Mouse (Mus musculus): ENCODE results near the gene Tmem253. TPM values are rescaled to one million over a fixed set of nuclear protein-coding genes. Genes with fewer than 3 reads are reported as not detected.

The Tmem253 gene
- polyA plus RNA-seq, 1 experiment from 2014 or later = 0.61 TPM

DNA sequence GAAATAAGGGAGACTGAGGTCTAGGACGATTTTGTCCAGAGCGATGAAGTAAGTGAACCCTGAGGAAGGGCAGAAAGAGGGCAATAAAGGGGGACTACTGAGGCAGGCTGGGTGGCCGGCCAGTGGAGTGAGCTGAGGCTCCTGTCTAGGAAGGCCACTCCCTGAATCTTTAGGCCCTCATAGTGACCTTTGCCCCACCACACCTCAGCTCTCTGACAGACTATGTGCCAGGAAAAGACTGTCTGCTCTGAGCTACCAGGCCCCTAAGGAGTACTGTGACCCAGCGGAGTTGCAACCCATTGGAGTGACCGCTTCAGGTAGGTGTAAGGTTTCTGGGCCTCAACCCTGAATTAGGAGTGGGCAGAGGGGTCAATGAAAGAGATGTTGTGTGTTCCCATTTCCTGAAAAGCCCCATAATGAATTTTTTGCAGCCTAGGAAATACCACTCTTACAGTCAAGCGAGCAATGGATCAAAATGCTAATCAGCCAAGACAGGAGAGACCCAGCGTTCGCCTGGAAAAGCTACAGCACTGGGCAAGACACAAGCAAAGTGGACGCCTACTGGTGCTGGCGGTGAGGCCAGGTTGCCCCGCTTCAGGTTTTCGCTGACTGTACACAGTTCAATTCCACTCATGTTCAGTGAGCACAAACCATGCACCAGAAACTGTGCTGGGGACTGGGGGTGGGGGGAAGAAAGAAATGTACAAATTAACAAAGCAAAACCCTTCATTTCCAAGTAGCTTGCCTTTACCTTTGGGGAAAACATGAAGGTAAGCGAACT is 1.4 kb downstream of the Tmem253 start:
- ATAC-seq (ENCODE audit: insufficient read depth, low FRiP score, low TSS enrichment) = no peak
- Histone ChIP-seq H3K4me1 (ENCODE audit: control insufficient read depth, insufficient read depth, low read length) (peaks cover 43% of the 10 kb centered on the region), H3K4me2 (ENCODE audit: low read depth) (no peak overlapping the region), H3K27me3 (ENCODE audit: control insufficient read depth, insufficient read depth, low read length) (no peaks in the 10 kb centered on the region), H3K27ac (ENCODE audit: low read depth, low read length) (peak overlapping the region; percentile 24), H3K36me3 (ENCODE audit: control insufficient read depth, insufficient read depth, low read length) (no peaks in the 10 kb centered on the region), H3K4me3 (ENCODE audit: low read depth, low read length) (no peak overlapping the region), H3K9me3 (ENCODE audit: control insufficient read depth, low read length) (no peaks in the 10 kb centered on the region), H3K9ac (ENCODE audit: low read length) (no peak overlapping the region)
- 71% methylated on average over 13 of the region's 13 CpGs for WGBS
- DNase-seq (ENCODE audit: low spot score) = no peak

DNA sequence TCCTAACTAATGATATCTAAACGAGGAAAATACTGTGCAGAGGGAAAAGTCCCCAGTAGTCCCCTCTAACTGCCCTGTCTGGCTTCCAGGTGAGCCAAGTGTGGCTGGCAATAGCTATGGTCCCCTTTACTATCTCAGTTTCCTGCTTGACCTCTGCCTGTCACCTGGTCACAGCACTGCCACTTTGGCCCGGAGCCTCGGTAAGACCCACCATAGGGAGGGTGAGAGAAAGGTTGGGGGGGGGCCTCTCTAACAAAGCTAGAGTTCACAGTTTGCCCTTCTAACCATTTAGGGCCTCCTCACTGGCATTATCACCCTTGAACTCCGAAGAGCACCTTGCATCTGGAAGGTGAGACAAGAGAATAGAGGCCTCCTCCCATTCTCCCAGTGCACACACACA is 2.2 kb downstream of the Tmem253 start:
- 88% methylated on average over 4 of the region's 4 CpGs for WGBS
- Histone ChIP-seq H3K4me1 (ENCODE audit: control insufficient read depth, insufficient read depth, low read length) (peaks cover 38% of the 10 kb centered on the region), H3K27me3 (ENCODE audit: control insufficient read depth, insufficient read depth, low read length) (no peaks in the 10 kb centered on the region), H3K9me3 (ENCODE audit: control insufficient read depth, low read length) (no peaks in the 10 kb centered on the region), H3K9ac (ENCODE audit: low read length) (no peak overlapping the region), H3K36me3 (ENCODE audit: control insufficient read depth, insufficient read depth, low read length) (no peaks in the 10 kb centered on the region), H3K27ac (ENCODE audit: low read depth, low read length) (no peak overlapping the region), H3K4me2 (ENCODE audit: low read depth) (no peak overlapping the region), H3K4me3 (ENCODE audit: low read depth, low read length) (no peak overlapping the region)
- no peak for ATAC-seq (ENCODE audit: insufficient read depth, low FRiP score, low TSS enrichment)
- DNase-seq (ENCODE audit: low spot score) = no peak

DNA sequence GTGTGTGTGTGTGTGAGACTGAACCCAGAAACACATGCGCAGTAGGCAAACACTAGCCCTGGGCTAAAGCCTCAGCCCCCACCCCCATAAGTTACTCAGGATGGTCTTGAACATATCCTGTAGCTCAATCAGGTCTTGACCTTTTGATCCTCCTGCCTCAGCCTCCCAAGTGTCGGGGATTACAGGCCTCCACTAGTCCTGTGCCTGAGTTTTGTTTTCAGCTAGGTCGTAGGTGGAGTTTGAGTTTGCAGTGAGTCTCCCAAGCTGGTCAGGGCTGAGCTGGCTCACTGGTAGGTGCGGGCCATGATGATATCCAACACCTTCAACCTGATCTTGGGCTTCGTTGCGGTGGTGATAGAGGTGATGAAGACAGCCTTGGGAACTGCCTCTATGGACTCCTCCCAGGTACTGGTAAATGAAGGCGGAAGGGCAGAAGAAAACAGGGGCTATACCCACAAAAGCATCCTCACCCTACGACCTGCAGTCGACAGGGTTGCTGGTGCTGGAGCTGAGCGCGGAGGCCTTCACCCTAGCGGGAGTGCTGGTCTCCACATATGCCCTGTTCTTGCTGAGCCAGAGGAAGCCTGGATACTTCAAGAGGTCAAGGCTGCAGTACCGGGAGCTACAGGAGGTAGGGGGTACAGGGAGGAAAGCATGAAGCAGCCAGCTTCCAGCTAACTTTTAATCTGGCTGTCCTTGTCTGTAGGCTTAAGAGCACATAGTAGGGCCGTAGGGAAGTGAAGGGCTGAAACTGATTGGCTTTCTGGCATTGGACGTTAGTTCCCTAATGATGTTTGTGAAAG is 3.0 kb downstream of the Tmem253 start:
- Histone ChIP-seq H3K36me3 (ENCODE audit: control insufficient read depth, insufficient read depth, low read length) (no peaks in the 10 kb centered on the region), H3K9ac (ENCODE audit: low read length) (peak overlapping the region; percentile 73; the same call in 1 of the 2 replicates), H3K9me3 (ENCODE audit: control insufficient read depth, low read length) (no peaks in the 10 kb centered on the region), H3K4me1 (ENCODE audit: control insufficient read depth, insufficient read depth, low read length) (peaks cover 40% of the 10 kb centered on the region), H3K4me3 (ENCODE audit: low read depth, low read length) (peak overlapping the region; percentile 47), H3K4me2 (ENCODE audit: low read depth) (peak overlapping the region; percentile 73), H3K27me3 (ENCODE audit: control insufficient read depth, insufficient read depth, low read length) (no peaks in the 10 kb centered on the region), H3K27ac (ENCODE audit: low read depth, low read length) (no peak overlapping the region)
- 92% methylated on average over 15 of the region's 15 CpGs for WGBS
- no peak for DNase-seq (ENCODE audit: low spot score)
- no peak for ATAC-seq (ENCODE audit: insufficient read depth, low FRiP score, low TSS enrichment)

DNA sequence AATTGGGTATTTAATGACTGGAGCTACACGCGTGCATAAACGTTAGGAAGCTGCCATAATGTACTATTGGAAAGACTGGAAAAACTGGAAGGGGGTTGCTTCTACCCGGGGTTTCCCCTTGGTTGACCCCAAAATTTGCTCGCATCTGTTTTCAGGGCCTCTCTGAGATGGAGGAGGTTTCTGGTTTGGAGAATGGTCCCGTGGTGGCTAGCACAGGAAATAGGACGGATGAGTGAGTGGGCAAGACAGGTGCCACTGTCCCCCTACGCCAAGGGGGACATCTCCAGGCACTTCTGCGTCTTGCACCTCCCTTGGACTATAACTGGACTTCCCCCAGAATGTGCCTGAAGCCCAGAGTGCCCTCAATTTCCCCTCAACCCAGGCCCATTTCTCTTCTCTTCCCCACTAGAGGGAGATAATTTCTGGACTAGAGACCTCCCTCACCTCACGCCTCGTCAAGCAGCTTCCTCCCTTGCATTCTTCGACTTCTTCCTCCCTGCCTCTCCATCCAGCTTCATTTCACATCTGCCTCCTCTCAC is 3.7 kb downstream of the Tmem253 start:
- peak overlapping the region; percentile 73 for H3K4me2 ChIP-seq (ENCODE audit: low read depth)
- H3K36me3 ChIP-seq (ENCODE audit: control insufficient read depth, insufficient read depth, low read length) = no peaks in the 10 kb centered on the region
- H3K4me3 ChIP-seq (ENCODE audit: low read depth, low read length) = peak overlapping the region; percentile 47
- 37% methylated on average over 12 of the region's 12 CpGs for WGBS
- peak overlapping the region; percentile 73 for H3K9ac ChIP-seq (ENCODE audit: low read length)
- ATAC-seq (ENCODE audit: insufficient read depth, low FRiP score, low TSS enrichment) (peak; percentile 5; the same call in 1 of the 2 replicates), DNase-seq (ENCODE audit: low spot score) (peak; percentile 24)
- H3K27ac ChIP-seq (ENCODE audit: low read depth, low read length) = peak overlapping the region; percentile 96
- H3K27me3 ChIP-seq (ENCODE audit: control insufficient read depth, insufficient read depth, low read length) = no peaks in the 10 kb centered on the region
- H3K9me3 ChIP-seq (ENCODE audit: control insufficient read depth, low read length) = no peaks in the 10 kb centered on the region
- peaks cover 40% of the 10 kb centered on the region for H3K4me1 ChIP-seq (ENCODE audit: control insufficient read depth, insufficient read depth, low read length)

DNA sequence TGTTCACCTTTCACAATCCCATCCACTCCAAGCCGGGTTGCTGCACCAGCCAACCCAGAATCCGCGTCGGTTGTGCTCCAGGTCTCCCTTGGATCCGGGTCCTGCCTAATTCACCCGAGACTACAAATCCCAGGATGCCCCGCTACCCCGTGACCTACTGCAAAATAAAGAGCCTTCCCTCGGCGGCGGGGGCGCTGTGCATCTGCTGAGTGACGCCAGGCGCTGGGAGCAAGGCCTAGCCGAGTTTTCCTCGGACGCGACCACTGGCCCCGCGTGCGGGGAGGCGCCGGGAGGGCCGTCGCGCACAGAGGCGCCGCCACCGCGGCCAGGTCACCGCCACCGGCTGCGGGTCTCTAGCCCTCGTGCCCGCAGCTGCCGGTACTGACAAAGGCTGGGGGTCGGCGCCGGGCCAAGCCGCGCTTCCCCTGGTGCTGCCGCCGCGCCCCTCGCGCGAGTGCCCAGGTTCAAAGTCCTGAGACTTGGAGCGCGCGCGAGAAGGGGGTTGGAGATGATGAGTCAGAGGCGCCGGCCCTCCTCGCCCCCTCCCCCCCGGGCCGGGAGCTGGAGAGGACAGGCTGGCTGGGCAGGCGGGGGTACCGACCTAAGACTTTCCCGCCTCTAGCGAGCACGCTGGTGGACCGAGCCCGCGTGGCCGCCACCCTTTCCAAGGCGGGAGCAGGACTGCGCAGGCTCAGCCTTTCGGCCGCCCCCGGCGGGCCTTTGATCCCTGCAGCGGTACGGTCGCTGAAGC is 4.3 kb downstream of the Tmem253 start:
- ATAC-seq (ENCODE audit: insufficient read depth, low FRiP score, low TSS enrichment) (peak; percentile 90), DNase-seq (ENCODE audit: low spot score) (peak; percentile 98)
- peaks cover 40% of the 10 kb centered on the region for H3K4me1 ChIP-seq (ENCODE audit: control insufficient read depth, insufficient read depth, low read length)
- no peaks in the 10 kb centered on the region for H3K36me3 ChIP-seq (ENCODE audit: control insufficient read depth, insufficient read depth, low read length)
- H3K27me3 ChIP-seq (ENCODE audit: control insufficient read depth, insufficient read depth, low read length) = no peaks in the 10 kb centered on the region
- H3K27ac ChIP-seq (ENCODE audit: low read depth, low read length) = peak overlapping the region; percentile 96
- 0% methylated on average over 71 of the region's 74 CpGs for WGBS
- peak overlapping the region; percentile 73 for H3K4me2 ChIP-seq (ENCODE audit: low read depth)
- peak overlapping the region; percentile 47 for H3K4me3 ChIP-seq (ENCODE audit: low read depth, low read length)
- no peaks in the 10 kb centered on the region for H3K9me3 ChIP-seq (ENCODE audit: control insufficient read depth, low read length)
- H3K9ac ChIP-seq (ENCODE audit: low read length) = peak overlapping the region; percentile 73

DNA sequence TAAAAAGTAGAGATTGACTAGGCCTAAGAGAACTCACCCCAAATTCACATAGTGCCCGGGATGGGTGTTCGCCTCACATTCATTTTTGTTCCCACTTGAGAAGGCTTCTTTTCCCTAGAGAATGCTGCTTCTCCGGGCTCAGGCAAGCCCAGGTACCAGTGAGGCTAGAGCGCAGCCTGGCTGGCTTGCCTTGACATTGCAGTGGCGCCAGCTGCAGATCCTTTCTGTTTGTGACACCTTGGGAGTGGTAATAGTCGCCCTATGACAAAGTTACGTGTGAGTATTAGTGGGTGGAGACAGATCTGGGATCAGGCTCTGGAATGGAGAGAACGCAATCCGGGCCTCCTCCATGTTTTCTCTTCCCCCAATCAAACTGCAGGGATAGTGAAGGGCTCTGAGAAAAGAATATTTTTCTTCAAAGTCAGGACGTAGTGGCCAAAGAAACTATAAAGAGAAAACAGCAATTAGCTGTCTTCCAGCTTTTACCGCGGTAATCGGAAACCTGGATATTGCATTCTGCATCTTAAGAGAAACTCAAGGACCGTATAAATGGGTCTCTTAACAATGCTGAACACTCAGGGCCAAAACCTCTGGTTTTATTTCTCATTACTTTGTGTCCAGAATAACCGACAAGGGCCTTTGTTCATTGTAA is 5.2 kb downstream of the Tmem253 start, which contains the start of gene Zfp219:
Gene Zfp219 (minus strand): TSS at position 248 of the 652 bp plus-strand sequence.
- ATAC-seq (ENCODE audit: insufficient read depth, low FRiP score, low TSS enrichment) (peak; percentile 24), DNase-seq (ENCODE audit: low spot score) (peak; percentile 78)
- Histone ChIP-seq H3K36me3 (ENCODE audit: control insufficient read depth, insufficient read depth, low read length) (no peaks in the 10 kb centered on the region), H3K4me2 (ENCODE audit: low read depth) (peak within 1 kb of the TSS; percentile 73), H3K4me3 (ENCODE audit: low read depth, low read length) (peak within 1 kb of the TSS; percentile 47), H3K4me1 (ENCODE audit: control insufficient read depth, insufficient read depth, low read length) (peaks cover 34% of the 10 kb centered on the region), H3K27me3 (ENCODE audit: control insufficient read depth, insufficient read depth, low read length) (no peaks in the 10 kb centered on the region), H3K27ac (ENCODE audit: low read depth, low read length) (peak within 1 kb of the TSS; percentile 96), H3K9me3 (ENCODE audit: control insufficient read depth, low read length) (no peaks in the 10 kb centered on the region), H3K9ac (ENCODE audit: low read length) (peak within 1 kb of the TSS; percentile 73)
- WGBS = 9% methylated on average over 15 of the region's 15 CpGs

DNA sequence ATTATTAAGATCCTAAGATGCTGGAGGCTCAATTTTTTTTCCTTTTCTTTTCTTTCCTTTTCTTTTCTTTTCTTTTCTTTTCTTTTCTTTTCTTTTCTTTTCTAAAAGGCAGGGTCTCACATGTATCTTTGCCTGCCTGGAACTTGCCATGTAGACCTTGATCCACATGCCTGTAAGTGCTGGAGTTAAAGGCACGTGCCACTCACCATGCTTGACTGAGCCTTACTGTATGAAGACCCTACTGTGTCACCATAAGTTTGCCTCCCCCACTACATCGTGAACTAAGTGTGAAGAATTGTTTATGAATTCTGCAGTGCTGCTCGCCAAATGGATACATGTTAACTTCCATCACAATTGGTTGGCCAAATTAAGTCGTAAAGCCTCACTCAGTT is 5.7 kb downstream of the Tmem253 start:
- peak overlapping the region; percentile 96 for H3K27ac ChIP-seq (ENCODE audit: low read depth, low read length)
- H3K27me3 ChIP-seq (ENCODE audit: control insufficient read depth, insufficient read depth, low read length) = no peaks in the 10 kb centered on the region
- H3K9ac ChIP-seq (ENCODE audit: low read length) = peak overlapping the region; percentile 73
- H3K4me1 ChIP-seq (ENCODE audit: control insufficient read depth, insufficient read depth, low read length) = peaks cover 28% of the 10 kb centered on the region
- peak overlapping the region; percentile 73; the same call in 1 of the 2 replicates for H3K4me2 ChIP-seq (ENCODE audit: low read depth)
- H3K9me3 ChIP-seq (ENCODE audit: control insufficient read depth, low read length) = no peaks in the 10 kb centered on the region
- 61% methylated on average over 4 of the region's 4 CpGs for WGBS
- H3K4me3 ChIP-seq (ENCODE audit: low read depth, low read length) = no peak overlapping the region
- H3K36me3 ChIP-seq (ENCODE audit: control insufficient read depth, insufficient read depth, low read length) = no peaks in the 10 kb centered on the region
- DNase-seq (ENCODE audit: low spot score) (no peak), ATAC-seq (ENCODE audit: insufficient read depth, low FRiP score, low TSS enrichment) (no peak)

Data from neural tube, embryonic 11.5 days (tissue).